Mouse (Mus musculus): ENCODE measurements at regions not wholly inside any gene's neighbourhood (a gene's known extent, or its start where the extent isn't known, plus 50 kb on each side); places are given as distances from the start of the nearest gene placed in this dataset.

DNA sequence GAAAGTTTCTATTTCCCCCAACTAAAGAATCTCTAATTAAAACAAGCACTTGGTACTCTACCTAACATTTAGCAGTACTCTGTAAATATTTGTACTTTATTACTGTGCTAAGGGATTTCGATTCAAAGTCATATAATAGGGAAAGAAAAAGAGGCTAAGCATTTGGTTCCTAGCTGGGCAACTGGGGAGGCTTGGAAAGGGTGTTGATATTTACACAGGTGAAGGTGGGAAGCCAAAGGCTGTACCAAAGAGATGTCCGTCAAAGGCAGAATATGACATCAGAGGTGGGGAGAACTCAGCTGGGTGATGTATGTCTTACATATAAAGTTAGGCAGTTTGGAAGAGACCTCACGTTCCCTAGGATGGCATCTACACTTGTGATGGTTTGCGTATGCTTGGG, 278.9 kb upstream of the Slc30a5 start:
- Histone ChIP-seq H3K36me3 (ENCODE audit: control insufficient read depth, insufficient read depth, low read length, poor library complexity, severe bottlenecking) (no peaks in the 10 kb centered on the region), H3K27me3 (ENCODE audit: control insufficient read depth, insufficient read depth, low read length, poor library complexity, severe bottlenecking) (no peaks in the 10 kb centered on the region)
- no peak for DNase-seq (ENCODE audit: low read depth, low spot score)

- H3K36me3 ChIP-seq (ENCODE audit: control insufficient read depth, insufficient read depth, low read length, poor library complexity, severe bottlenecking), result no peaks in the 10 kb centered on the region
- DNase-seq (ENCODE audit: low read depth, low spot score), result no peak
- no peaks in the 10 kb centered on the region for H3K27me3 ChIP-seq (ENCODE audit: control insufficient read depth, insufficient read depth, low read length, poor library complexity, severe bottlenecking)
Observed at GRCm38 (mm10) chr13:101111773-101112172, 278.5 kb upstream of the Slc30a5 start.

DNA sequence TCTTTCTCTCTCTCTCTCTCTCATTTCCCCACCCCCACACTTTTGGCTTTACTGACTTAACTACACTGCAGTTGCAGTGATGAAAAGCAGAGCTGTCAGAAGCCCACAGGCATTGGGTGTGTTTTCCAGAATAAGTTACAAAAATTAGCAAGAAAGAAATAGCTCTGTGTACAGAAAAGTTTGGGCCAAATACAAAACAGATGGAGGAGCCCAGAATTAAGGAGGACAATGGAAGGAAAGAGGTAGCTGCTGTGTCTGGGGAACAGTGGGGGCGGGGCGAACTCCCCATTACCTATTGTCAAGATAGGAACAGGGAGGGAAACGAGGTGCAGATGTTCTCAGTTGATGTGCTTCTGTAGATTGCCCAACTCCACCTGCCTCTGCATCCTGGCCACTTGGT, 267.4 kb upstream of the Slc30a5 start:
- Histone ChIP-seq H3K27me3 (ENCODE audit: control insufficient read depth, insufficient read depth, low read length, poor library complexity, severe bottlenecking) (no peaks in the 10 kb centered on the region), H3K36me3 (ENCODE audit: control insufficient read depth, insufficient read depth, low read length, poor library complexity, severe bottlenecking) (no peaks in the 10 kb centered on the region)
- no peak for DNase-seq (ENCODE audit: low read depth, low spot score)

- no peak for DNase-seq (ENCODE audit: low read depth, low spot score)
- H3K27me3 ChIP-seq (ENCODE audit: control insufficient read depth, insufficient read depth, low read length, poor library complexity, severe bottlenecking), result no peaks in the 10 kb centered on the region
- no peaks in the 10 kb centered on the region for H3K36me3 ChIP-seq (ENCODE audit: control insufficient read depth, insufficient read depth, low read length, poor library complexity, severe bottlenecking)
Observed at GRCm38 (mm10) chr13:101096856-101097255, 263.6 kb upstream of the Slc30a5 start.

DNA sequence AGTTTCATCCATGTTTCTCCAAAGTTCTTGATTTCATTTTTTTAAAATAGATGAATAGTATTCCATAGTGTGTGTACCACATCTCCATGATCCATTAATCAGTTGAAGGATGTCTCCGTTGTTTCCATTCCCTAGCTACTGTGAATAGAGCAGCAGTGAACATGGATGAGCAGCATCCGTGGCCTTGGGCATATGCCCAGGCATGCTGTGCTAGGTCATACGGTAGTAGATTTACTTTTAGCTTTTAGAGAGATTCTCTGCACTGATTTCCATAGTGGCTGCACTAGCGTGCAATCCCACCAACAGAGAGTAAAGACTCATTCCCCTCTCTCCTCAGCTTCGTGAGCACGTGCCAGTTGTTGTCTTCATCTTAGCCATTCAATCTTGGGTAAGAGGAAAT, 263.0 kb upstream of the Slc30a5 start:
- Histone ChIP-seq H3K36me3 (ENCODE audit: control insufficient read depth, insufficient read depth, low read length, poor library complexity, severe bottlenecking) (no peaks in the 10 kb centered on the region), H3K27me3 (ENCODE audit: control insufficient read depth, insufficient read depth, low read length, poor library complexity, severe bottlenecking) (no peaks in the 10 kb centered on the region)
- no peak for DNase-seq (ENCODE audit: low read depth, low spot score)

GRCm38 (mm10) chr13:101095057-101095831, 262.0 kb upstream of the Slc30a5 start:
- no peaks in the 10 kb centered on the region for H3K27me3 ChIP-seq (ENCODE audit: control insufficient read depth, insufficient read depth, low read length, poor library complexity, severe bottlenecking)
- DNase-seq (ENCODE audit: low read depth, low spot score), result no peak
- no peaks in the 10 kb centered on the region for H3K36me3 ChIP-seq (ENCODE audit: control insufficient read depth, insufficient read depth, low read length, poor library complexity, severe bottlenecking)

DNA sequence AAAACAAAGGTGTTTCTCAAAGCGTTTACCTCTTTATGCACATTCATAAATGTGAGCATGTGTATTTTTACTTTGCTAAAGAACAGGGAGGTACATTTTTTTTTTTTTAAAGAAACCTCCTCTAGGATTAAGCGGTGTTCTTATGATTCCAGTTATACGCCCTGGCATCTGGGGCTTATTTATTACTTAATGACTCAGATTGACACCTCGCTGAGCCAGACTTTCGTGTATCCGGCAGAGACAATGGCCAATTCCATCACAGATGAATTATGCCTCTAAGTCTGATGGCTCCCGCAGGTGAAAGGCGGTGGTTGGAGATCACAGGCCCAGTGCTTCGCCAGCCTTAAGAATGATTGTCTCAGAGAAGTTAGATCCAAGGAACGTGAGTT, 259.5 kb upstream of the Slc30a5 start:
- Histone ChIP-seq H3K36me3 (ENCODE audit: control insufficient read depth, insufficient read depth, low read length, poor library complexity, severe bottlenecking) (no peaks in the 10 kb centered on the region), H3K27me3 (ENCODE audit: control insufficient read depth, insufficient read depth, low read length, poor library complexity, severe bottlenecking) (no peaks in the 10 kb centered on the region)
- no peak for DNase-seq (ENCODE audit: low read depth, low spot score)

DNA sequence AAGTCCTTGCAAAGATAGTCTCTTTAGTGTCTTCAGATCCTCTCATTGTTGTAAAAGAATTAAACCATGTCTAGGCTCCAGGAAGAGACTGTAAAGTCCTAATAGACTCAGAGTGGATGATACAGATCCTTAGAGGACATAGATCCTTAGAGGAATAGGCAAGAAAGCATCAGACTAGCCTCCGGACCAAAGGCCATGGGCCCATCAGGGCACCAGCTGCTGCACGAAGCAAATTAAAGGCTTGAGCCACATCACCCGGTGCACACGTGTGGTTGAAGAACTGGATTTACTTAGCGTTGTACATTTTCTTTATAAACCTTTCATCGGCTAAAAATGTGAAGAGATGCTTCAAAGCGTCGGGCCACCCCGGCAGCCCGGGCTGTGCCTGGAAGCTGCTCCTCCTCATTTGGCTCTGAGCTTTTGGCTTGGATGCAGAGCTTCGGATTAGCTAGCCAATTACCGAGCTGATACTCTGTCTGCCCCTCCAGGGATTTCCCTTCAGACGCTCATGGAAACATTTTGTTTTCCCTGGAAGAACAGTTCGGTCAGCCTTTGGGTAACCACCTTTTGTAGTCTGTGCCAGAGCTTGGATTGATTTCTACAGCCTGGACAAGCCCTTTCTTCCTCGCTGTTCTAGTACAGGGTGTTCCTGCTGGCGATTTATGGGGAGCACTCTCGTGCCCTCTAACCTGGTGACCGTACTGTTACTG, 259.0 kb upstream of the Slc30a5 start:
- H3K27me3 ChIP-seq (ENCODE audit: control insufficient read depth, insufficient read depth, low read length, poor library complexity, severe bottlenecking), result no peaks in the 10 kb centered on the region
- H3K36me3 ChIP-seq (ENCODE audit: control insufficient read depth, insufficient read depth, low read length, poor library complexity, severe bottlenecking), result no peaks in the 10 kb centered on the region
- DNase-seq (ENCODE audit: low read depth, low spot score), result no peak

DNA sequence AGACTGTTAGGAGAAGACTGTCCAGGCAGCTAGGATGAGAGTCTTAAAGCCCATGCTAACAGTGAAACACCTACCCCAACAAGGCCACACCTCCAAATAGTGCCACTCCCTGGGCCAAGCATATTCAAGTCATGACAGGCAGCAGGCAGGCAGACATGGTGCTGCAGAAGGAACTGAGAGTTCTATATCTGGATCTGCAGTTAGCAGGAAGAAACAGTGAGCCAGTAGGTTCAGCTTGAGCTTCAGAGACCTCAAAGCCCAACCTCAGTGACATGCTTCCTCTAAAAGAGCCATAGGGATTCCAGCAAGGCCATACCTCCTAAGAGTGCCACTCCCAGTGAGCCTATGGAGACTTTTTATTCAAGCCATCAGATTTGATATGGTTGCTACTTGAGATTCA, 252.0 kb upstream of the Slc30a5 start:
- Histone ChIP-seq H3K27me3 (ENCODE audit: control insufficient read depth, insufficient read depth, low read length, poor library complexity, severe bottlenecking) (no peaks in the 10 kb centered on the region), H3K36me3 (ENCODE audit: control insufficient read depth, insufficient read depth, low read length, poor library complexity, severe bottlenecking) (no peaks in the 10 kb centered on the region)
- DNase-seq (ENCODE audit: low read depth, low spot score), result no peak

DNA sequence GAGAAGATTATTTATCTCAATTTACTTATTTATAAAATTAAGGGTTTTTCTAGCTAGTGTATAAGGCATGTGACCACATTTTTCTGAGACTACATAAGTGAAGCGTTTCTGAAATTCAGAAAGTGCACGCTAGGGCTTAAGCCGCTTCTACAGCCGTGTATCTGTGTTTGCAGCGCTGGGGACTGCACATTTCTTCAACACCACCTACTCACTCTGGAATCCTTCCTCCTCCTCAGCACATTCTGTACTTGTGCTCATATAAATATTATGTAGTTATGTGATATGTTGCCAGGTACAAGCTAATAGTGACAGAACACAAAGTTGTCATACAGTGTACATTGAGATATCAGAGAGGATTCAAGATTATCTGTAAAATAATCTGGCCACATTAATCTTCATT, 251.0 kb upstream of the Slc30a5 start:
- no peak for DNase-seq (ENCODE audit: low read depth, low spot score)
- Histone ChIP-seq H3K36me3 (ENCODE audit: control insufficient read depth, insufficient read depth, low read length, poor library complexity, severe bottlenecking) (no peaks in the 10 kb centered on the region), H3K27me3 (ENCODE audit: control insufficient read depth, insufficient read depth, low read length, poor library complexity, severe bottlenecking) (no peaks in the 10 kb centered on the region)

GRCm38 (mm10) chr13:101083416-101083815, 250.2 kb upstream of the Slc30a5 start:
- Histone ChIP-seq H3K27me3 (ENCODE audit: control insufficient read depth, insufficient read depth, low read length, poor library complexity, severe bottlenecking) (no peaks in the 10 kb centered on the region), H3K36me3 (ENCODE audit: control insufficient read depth, insufficient read depth, low read length, poor library complexity, severe bottlenecking) (no peaks in the 10 kb centered on the region)
- no peak for DNase-seq (ENCODE audit: low read depth, low spot score)

DNA sequence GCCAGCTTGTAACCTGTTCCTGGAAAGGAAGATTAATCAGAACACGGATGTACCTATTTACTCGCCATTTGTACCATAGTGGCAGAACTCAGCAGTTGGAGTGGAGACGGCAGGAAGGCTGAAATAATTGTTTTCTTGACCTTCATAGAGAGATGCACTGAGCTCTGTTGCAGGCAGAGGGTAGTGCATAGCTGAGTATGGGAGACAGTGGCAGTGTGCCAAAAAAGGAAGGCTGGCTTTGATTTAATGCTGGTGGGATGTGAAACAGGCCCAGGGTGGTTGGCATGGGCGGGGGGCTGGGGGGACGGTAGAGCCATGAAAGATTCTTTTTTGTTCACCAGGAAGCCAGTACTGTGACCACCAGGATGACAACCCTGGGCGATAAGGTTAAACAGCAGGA, 235.3 kb upstream of the Slc30a5 start:
- H3K27me3 ChIP-seq (ENCODE audit: control insufficient read depth, insufficient read depth, low read length, poor library complexity, severe bottlenecking), result no peaks in the 10 kb centered on the region
- H3K36me3 ChIP-seq (ENCODE audit: control insufficient read depth, insufficient read depth, low read length, poor library complexity, severe bottlenecking), result no peaks in the 10 kb centered on the region
- no peak for DNase-seq (ENCODE audit: low read depth, low spot score)

DNA sequence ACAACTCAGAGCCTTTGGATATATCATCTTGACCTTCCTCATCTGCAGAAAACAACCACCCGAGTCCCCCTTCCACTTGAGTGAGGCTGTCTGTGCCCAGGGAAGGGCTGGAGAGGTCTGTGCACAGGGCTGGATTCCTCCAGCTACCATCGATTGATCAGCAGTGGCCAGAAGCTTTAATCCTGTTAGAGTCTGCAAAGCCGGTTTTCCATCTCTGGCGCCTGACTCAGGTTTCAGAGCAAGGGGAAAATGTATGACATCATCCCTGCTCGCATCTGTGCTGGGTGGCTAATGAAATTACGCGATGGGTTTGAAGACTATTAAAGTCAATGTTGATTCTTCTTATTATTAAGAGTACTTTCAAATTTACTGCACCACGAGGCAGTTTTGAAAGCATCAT, 229.4 kb upstream of the Slc30a5 start:
- Histone ChIP-seq H3K36me3 (ENCODE audit: control insufficient read depth, insufficient read depth, low read length, poor library complexity, severe bottlenecking) (no peaks in the 10 kb centered on the region), H3K27me3 (ENCODE audit: control insufficient read depth, insufficient read depth, low read length, poor library complexity, severe bottlenecking) (no peaks in the 10 kb centered on the region)
- DNase-seq (ENCODE audit: low read depth, low spot score), result no peak

GRCm38 (mm10) chr13:101061233-101062144, 228.3 kb upstream of the Slc30a5 start:
- Histone ChIP-seq H3K27me3 (ENCODE audit: control insufficient read depth, insufficient read depth, low read length, poor library complexity, severe bottlenecking) (no peaks in the 10 kb centered on the region), H3K36me3 (ENCODE audit: control insufficient read depth, insufficient read depth, low read length, poor library complexity, severe bottlenecking) (no peaks in the 10 kb centered on the region)
- no peak for DNase-seq (ENCODE audit: low read depth, low spot score)

- Histone ChIP-seq H3K36me3 (ENCODE audit: control insufficient read depth, insufficient read depth, low read length, poor library complexity, severe bottlenecking) (no peaks in the 10 kb centered on the region), H3K27me3 (ENCODE audit: control insufficient read depth, insufficient read depth, low read length, poor library complexity, severe bottlenecking) (no peaks in the 10 kb centered on the region)
- no peak for DNase-seq (ENCODE audit: low read depth, low spot score)
Observed at GRCm38 (mm10) chr13:101049511-101049910, 216.3 kb upstream of the Slc30a5 start.
